Mouse (Mus musculus) inflammation-experienced regulatory T-cells, adult 6 months (primary cell): ENCODE data around the gene Sult2b1. TPM values are rescaled to one million over a fixed set of nuclear protein-coding genes. Genes with fewer than 3 reads are reported as not detected.
A peak's percentile ranks its signal among the peaks of the same experiment; 100 is the strongest.

Experiments
- ATAC-seq: one replicate; pipeline ENCODE4 v1.8.0; 2017
- polyA plus RNA-seq, 3 experiments: library from polyadenylated mRNA; unstranded; fragments of 100-300 nt; shearing (Covaris generic); gene quantifications; one replicate each; pipeline ENCODE4 v1.2.1; 2017

Gene Sult2b1
- polyA plus RNA-seq, 3 experiments from 2014 or later, result 3.4 to 6.4 (median 3.8) TPM

- ATAC-seq, result no peak
Observed at GRCm38 (mm10) chr7:45770427-45771082, 13.9 kb downstream of the Sult2b1 start.

GRCm38 (mm10) chr7:45767500-45767899, 17.0 kb downstream of the Sult2b1 start:
- ATAC-seq, result no peak

GRCm38 (mm10) chr7:45766764-45767163, 17.7 kb downstream of the Sult2b1 start:
- ATAC-seq, result no peak

GRCm38 (mm10) chr7:45765995-45766394, 18.5 kb downstream of the Sult2b1 start:
- ATAC-seq, result peak; percentile 75

GRCm38 (mm10) chr7:45760151-45760550, 24.3 kb downstream of the Sult2b1 start:
- no peak for ATAC-seq

- ATAC-seq, result no peak
Observed at GRCm38 (mm10) chr7:45759400-45759799, 25.1 kb downstream of the Sult2b1 start.

- no peak for ATAC-seq
Observed at GRCm38 (mm10) chr7:45755703-45756102, 28.8 kb downstream of the Sult2b1 start.

- no peak for ATAC-seq
Observed at GRCm38 (mm10) chr7:45750162-45750561, 34.3 kb downstream of the Sult2b1 start.

- ATAC-seq, result no peak
Observed at GRCm38 (mm10) chr7:45749401-45749800, 35.1 kb downstream of the Sult2b1 start.

- ATAC-seq, result no peak
Observed at GRCm38 (mm10) chr7:45748110-45748509, 36.4 kb downstream of the Sult2b1 start.

- ATAC-seq, result no peak
Observed at GRCm38 (mm10) chr7:45747450-45747849, 37.0 kb downstream of the Sult2b1 start.

GRCm38 (mm10) chr7:45746518-45746917, 38.0 kb downstream of the Sult2b1 start:
- no peak for ATAC-seq

- no peak for ATAC-seq
Observed at GRCm38 (mm10) chr7:45744387-45744786, 40.1 kb downstream of the Sult2b1 start.

GRCm38 (mm10) chr7:45742338-45742737, 42.1 kb downstream of the Sult2b1 start:
- ATAC-seq, result peak; percentile 57

- ATAC-seq, result peak; percentile 84
Observed at GRCm38 (mm10) chr7:45741777-45742176, 42.7 kb downstream of the Sult2b1 start.

- no peak for ATAC-seq
Observed at GRCm38 (mm10) chr7:45741308-45741707, 43.2 kb downstream of the Sult2b1 start.

GRCm38 (mm10) chr7:45739820-45740219, 44.6 kb downstream of the Sult2b1 start:
- no peak for ATAC-seq

- ATAC-seq, result peak; percentile 62
Observed at GRCm38 (mm10) chr7:45739162-45739763, 45.2 kb downstream of the Sult2b1 start.

GRCm38 (mm10) chr7:45733477-45733876, 51.0 kb downstream of the Sult2b1 start:
- ATAC-seq, result peak; percentile 99

- ATAC-seq, result no peak
Observed at GRCm38 (mm10) chr7:45730727-45731431, 53.6 kb downstream of the Sult2b1 start.

- ATAC-seq, result no peak
Observed at GRCm38 (mm10) chr7:45727625-45728024, 56.8 kb downstream of the Sult2b1 start.

- ATAC-seq, result no peak
Observed at GRCm38 (mm10) chr7:45726419-45726818, 58.0 kb downstream of the Sult2b1 start.

- no peak for ATAC-seq
Observed at GRCm38 (mm10) chr7:45725713-45726112, 58.8 kb downstream of the Sult2b1 start, which contains the start of gene Spaca4. Gene Spaca4, minus strand, starts transcription at chr7:45725813.

GRCm38 (mm10) chr7:45725151-45725550, 59.3 kb downstream of the Sult2b1 start:
- no peak for ATAC-seq
